In genomic region chr4:108848505-108848848, GRCm38 (mm10) we compare ENCODE assay signal across 8 mouse cellular contexts. TPM values are rescaled to one million over a fixed set of nuclear protein-coding genes. Genes with fewer than 3 reads are reported as not detected.
A peak's percentile ranks its signal among the peaks of the same experiment; 100 is the strongest.
DNase-seq lines count a peak whose midpoint lies in the region; ATAC-seq and TF ChIP-seq lines count a peak whose summit lies in the region.

Gene A730015C16Rik, minus strand, starts transcription at chr4:108848619.

- no peak for TF ChIP-seq CTCF in heart, postnatal 0 days (IDR thresholded peaks at IDR 0.05; ENCODE audit: low read depth)
- TF ChIP-seq CTCF in liver, postnatal 0 days (IDR thresholded peaks at IDR 0.05; ENCODE audit: low read depth) = no peak
- TF ChIP-seq CTCF in small intestine, adult 2 months (IDR thresholded peaks at IDR 0.05; ENCODE audit: extremely low read depth, insufficient read length, insufficient replicate concordance, low read depth, low read length) = no peak

- 0 out of 2 replicates have a peak, but pooled peaks have one; percentile 3 for ATAC-seq in heart, postnatal 0 days (ENCODE audit: insufficient read depth, low read depth)
- peak; percentile 32 for ATAC-seq in liver, postnatal 0 days

- H3K27me3 ChIP-seq in heart, postnatal 0 days (ENCODE audit: control insufficient read depth, insufficient read depth, low read length) = no peaks in the 10 kb centered on the region
- no peaks in the 10 kb centered on the region for H3K27me3 ChIP-seq in liver, postnatal 0 days (ENCODE audit: insufficient read depth, low read length)
- no peaks in the 10 kb centered on the region for H3K27me3 ChIP-seq in small intestine, adult 2 months (ENCODE audit: control insufficient read depth, insufficient read depth, low read length)

- H3K4me1 ChIP-seq in heart, postnatal 0 days (ENCODE audit: control insufficient read depth, insufficient read depth) = peaks cover 18% of the 10 kb centered on the region
- H3K4me1 ChIP-seq in liver, postnatal 0 days (ENCODE audit: insufficient read depth) = peaks cover 11% of the 10 kb centered on the region
- H3K4me1 ChIP-seq in small intestine, adult 2 months (ENCODE audit: control insufficient read depth, insufficient read depth, insufficient read length, low read length) = peaks cover 8% of the 10 kb centered on the region; the same call in 1 of the 2 replicates

- no peaks in the 10 kb centered on the region for H3K9me3 ChIP-seq in heart, postnatal 0 days (replicated peaks; ENCODE audit: control insufficient read depth, low read length)
- H3K9me3 ChIP-seq in liver, postnatal 0 days (ENCODE audit: low read length) = no peaks in the 10 kb centered on the region

- peak within 1 kb of the TSS; percentile 92 for H3K27ac ChIP-seq in heart, postnatal 0 days (ENCODE audit: low read depth)
- H3K27ac ChIP-seq in liver, postnatal 0 days (ENCODE audit: low read depth) = peak within 1 kb of the TSS; percentile 93
- H3K27ac ChIP-seq in small intestine, adult 2 months (ENCODE audit: insufficient read depth, low read depth, low read length) = peak within 1 kb of the TSS; percentile 45

- H3K4me3 ChIP-seq in heart, postnatal 0 days (ENCODE audit: low read depth, low read length) = peak within 1 kb of the TSS; percentile 85
- H3K4me3 ChIP-seq in liver, postnatal 0 days (ENCODE audit: low read depth, low read length) = peak within 1 kb of the TSS; percentile 85
- H3K4me3 ChIP-seq in small intestine, adult 2 months (ENCODE audit: low read depth, low read length) = peak within 1 kb of the TSS; percentile 98

- peak within 1 kb of the TSS; percentile 81 for H3K4me2 ChIP-seq in heart, postnatal 0 days (ENCODE audit: low read depth, low read length)
- H3K4me2 ChIP-seq in liver, postnatal 0 days (ENCODE audit: low read depth, low read length) = peak within 1 kb of the TSS; percentile 93

- TF ChIP-seq EP300 in heart, postnatal 0 days (IDR thresholded peaks at IDR 0.05; ENCODE audit: low read depth) = no peak
- TF ChIP-seq EP300 in liver, postnatal 0 days (IDR thresholded peaks at IDR 0.05; ENCODE audit: low read depth) = no peak

- H3K9ac ChIP-seq in heart, postnatal 0 days (replicated peaks; ENCODE audit: low read depth, low read length) = peak within 1 kb of the TSS; percentile 77
- peak within 1 kb of the TSS; percentile 74 for H3K9ac ChIP-seq in liver, postnatal 0 days (replicated peaks)

- DNase-seq in kidney, postnatal 25 days = peak; percentile 41 to 71
- DNase-seq in kidney, postnatal 14 days = no peak
- peak; percentile 14 for DNase-seq in MN1 (ENCODE audit: low spot score)
- peak; percentile 44 to 47 for DNase-seq in cerebellum, postnatal 14 days
- DNase-seq in heart, postnatal 0 days (ENCODE audit: low spot score) = no peak
- DNase-seq in liver, postnatal 0 days = no peak
- no peak for DNase-seq in embryo, embryonic 10 days (ENCODE audit: low spot score)

- whole genome bisulfite sequencing in heart, postnatal 0 days = 8% methylated on average over 20 of the region's 20 CpGs
- WGBS in liver, postnatal 0 days (ENCODE audit: insufficient replicate concordance) = 4% methylated on average over 20 of the region's 20 CpGs
- 2% methylated on average over 20 of the region's 20 CpGs for WGBS in small intestine, adult 2 months

- no peak for TF ChIP-seq POLR2A in small intestine, adult 2 months (IDR thresholded peaks at IDR 0.05; ENCODE audit: low read depth, low read length)

- peaks cover 13% of the 10 kb centered on the region for H3K36me3 ChIP-seq in heart, postnatal 0 days (replicated peaks; ENCODE audit: control insufficient read depth, insufficient read depth, low read length)
- no peaks in the 10 kb centered on the region for H3K36me3 ChIP-seq in liver, postnatal 0 days (replicated peaks; ENCODE audit: insufficient read depth, low read length)
- peaks cover 13% of the 10 kb centered on the region for H3K36me3 ChIP-seq in small intestine, adult 2 months (ENCODE audit: control insufficient read depth, insufficient read depth, low read length)

RNA-seq across cellular contexts. Expression of gene A730015C16Rik, which starts in this region (rescaled TPM):
- not detected in 2 replicates for total RNA-seq in heart, postnatal 0 days (2014; rRNA removed; ENCODE audit: low replicate concordance)
- polyA plus RNA-seq in heart, postnatal 0 days (2015; fragmentation: Nextera tagmentation; extraction: Ambion mirVana) = 0.97 and 0.98 TPM in 2 replicates
- 0.27 and 0.72 TPM in 2 replicates for polyA plus RNA-seq in liver, postnatal 0 days (2015; fragmentation: Nextera tagmentation; extraction: Ambion mirVana)
- 0.13 and 0.15 TPM in 2 replicates for polyA plus RNA-seq in small intestine, adult 2 months (2012; rRNA removed)

Comparison
In these comparisons a context has a peak if more than half of its experiments do, and no peak if none do; other contexts are left out.
1. DNase-seq: peak in kidney, postnatal 25 days (2 of 2), MN1 (single experiment) and cerebellum, postnatal 14 days (2 of 2); none in kidney, postnatal 14 days (single experiment), heart, postnatal 0 days (single experiment), liver, postnatal 0 days (single experiment) and embryo, embryonic 10 days (single experiment).
2. Peak in ATAC-seq, H3K4me3 ChIP-seq, H3K27ac ChIP-seq, H3K9ac ChIP-seq and H3K4me2 ChIP-seq in heart, postnatal 0 days; RNA of the gene not detected or under 1 TPM.
3. Peak in ATAC-seq, H3K4me3 ChIP-seq, H3K27ac ChIP-seq, H3K9ac ChIP-seq and H3K4me2 ChIP-seq in liver, postnatal 0 days; RNA of the gene not detected or under 1 TPM.
4. Peak in every context shown above with its lines, with median percentiles within 50 percentile points of each other: H3K27ac ChIP-seq and H3K4me3 ChIP-seq.